Mouse (Mus musculus) liver, embryonic 14.5 days (tissue): ENCODE results near the gene Ccdc3. TPM values are rescaled to one million over a fixed set of nuclear protein-coding genes. Genes with fewer than 3 reads are reported as not detected.

ENCODE experiments used
- ATAC-seq: fragments of 200-750 bp; cut with Nextera tagmentation; 2 replicates; pipeline ENCODE4 v1.8.0; 2017; ENCODE audit warnings: moderate number of reproducible peaks, mild to moderate bottlenecking, moderate library complexity; ENCODE audit not compliant: insufficient read depth
- DNase-seq, 3 experiments: peaks; one replicate each; pipeline ENCODE4 v3.0.0-alpha.2; 2012 to 2013; ENCODE audit warnings: low read depth in 3 of 3, low spot score in 3 of 3
- H3K27ac ChIP-seq: fragments of 300-500 bp; sonication (generic); 2 replicates; pipeline ENCODE4 v1.5.1; 2014; ENCODE audit warnings: moderate library complexity, mild to moderate bottlenecking, control low read depth, inconsistent platforms
- H3K27me3 ChIP-seq: fragments of 300-500 bp; sonication (generic); 2 replicates; pipeline ENCODE4 v1.6.1; 2014; ENCODE audit warnings: mild to moderate bottlenecking, low read length, moderate library complexity; ENCODE audit not compliant: control insufficient read depth, insufficient read depth
- H3K36me3 ChIP-seq: fragments of 300-500 bp; sonication (generic); replicated peaks from 2 replicates; pipeline ENCODE4 v1.6.1; 2014; ENCODE audit warnings: low read depth; ENCODE audit not compliant: control insufficient read depth, insufficient read depth
- H3K4me1 ChIP-seq, 2 experiments: fragments of 200-500 bp in 1 of 2; fragments of 300-500 bp in 1 of 2; sonication (generic) in 1 of 2; replicated peaks; 2 replicates each; pipeline ENCODE4 v1.6.1; 2012 to 2014; ENCODE audit warnings: antibody characterized with exemption in 1 of 2, inconsistent platforms in 1 of 2, low read length in 1 of 2; ENCODE audit not compliant: control insufficient read depth in 2 of 2, insufficient read depth in 2 of 2
- H3K4me2 ChIP-seq: fragments of 300-500 bp; sonication (generic); 2 replicates; pipeline ENCODE4 v1.6.1; 2014; ENCODE audit warnings: low read depth, mild to moderate bottlenecking, control low read depth, moderate library complexity
- H3K4me3 ChIP-seq, 2 experiments: fragments of 200-500 bp in 1 of 2; fragments of 300-500 bp in 1 of 2; sonication (generic) in 1 of 2; 2 replicates each; pipeline ENCODE4 v1.5.1; 2012 to 2014; ENCODE audit warnings: low read depth in 2 of 2, low read length in 2 of 2, mild to moderate bottlenecking in 2 of 2, control low read depth in 1 of 2, inconsistent platforms in 1 of 2, moderate library complexity in 1 of 2; ENCODE audit not compliant: insufficient read depth in 1 of 2
- H3K9ac ChIP-seq: fragments of 300-500 bp; sonication (generic); replicated peaks from 2 replicates; pipeline ENCODE4 v1.6.1; 2014; ENCODE audit warnings: mild to moderate bottlenecking, control low read depth, moderate library complexity
- H3K9me3 ChIP-seq: fragments of 300-500 bp; sonication (generic); 2 replicates; pipeline ENCODE4 v1.6.1; 2016; ENCODE audit warnings: low read length, mixed read lengths; ENCODE audit not compliant: control insufficient read depth
- CTCF ChIP-seq: IDR thresholded peaks from 2 replicates; pipeline ENCODE4 v1.5.1; 2016; ENCODE audit warnings: antibody characterized with exemption, low read depth, control low read depth
- EP300 ChIP-seq: IDR thresholded peaks from 2 replicates; pipeline ENCODE4 v1.6.1; 2016; ENCODE audit warnings: antibody characterized with exemption, low read depth
- WGBS: fragments of 180-500 bp; shearing (Covaris S2); extraction: QIAGEN DNeasy Blood & Tissue Kit; methylation state at CpG from one replicate; pipeline ENCODE4 v1.1.7; 2014; ENCODE audit not compliant: insufficient replicate concordance; 5-methylcytosine and 5-hydroxymethylcytosine counted together
- polyA plus RNA-seq, 2 experiments: library from polyadenylated mRNA; depleted of rRNA in 1 of 2; stranded (reverse) in 1 of 2; unstranded in 1 of 2; fragments of >200 nt; fragmentation: Nextera tagmentation in 1 of 2; extraction: Ambion mirVana in 1 of 2; gene quantifications; 2 replicates each; pipeline versions ENCODE4 v1.2.1 to v1.2.3; 2012 to 2014

Gene Ccdc3
- polyA plus RNA-seq, 2 experiments = 2.7 to 3.0 TPM

GRCm38 (mm10) chr2:5219847-5220375 is 82.3 kb downstream of the Ccdc3 start:
- Histone ChIP-seq H3K4me1 (peaks cover 0 to 5% of the 10 kb centered on the region in 2 experiments; a peak in 2 of 4 replicates), H3K9me3 (no peaks in the 10 kb centered on the region), H3K9ac (no peak overlapping the region), H3K27ac (no peak overlapping the region), H3K4me2 (no peak overlapping the region), H3K4me3 (no peak overlapping the region), H3K27me3 (no peaks in the 10 kb centered on the region), H3K36me3 (no peaks in the 10 kb centered on the region)
- ATAC-seq = no peak
- DNase-seq = no peak
- TF ChIP-seq EP300 (no peak), CTCF (no peak)
- 52% methylated on average over 1 of the region's 1 CpGs for WGBS

GRCm38 (mm10) chr2:5222571-5222970 is 85.0 kb downstream of the Ccdc3 start:
- ATAC-seq (no peak), DNase-seq (no peak)
- TF ChIP-seq EP300 = no peak
- TF ChIP-seq CTCF = no peak
- H3K27ac ChIP-seq = no peak overlapping the region
- no peak overlapping the region for H3K4me3 ChIP-seq
- peaks cover 0 to 5% of the 10 kb centered on the region in 2 experiments; a peak in 2 of 4 replicates for H3K4me1 ChIP-seq
- WGBS = 41% methylated on average over 2 of the region's 2 CpGs
- no peak overlapping the region for H3K4me2 ChIP-seq
- no peaks in the 10 kb centered on the region for H3K36me3 ChIP-seq
- no peaks in the 10 kb centered on the region for H3K9me3 ChIP-seq
- no peaks in the 10 kb centered on the region for H3K27me3 ChIP-seq
- no peak overlapping the region for H3K9ac ChIP-seq

GRCm38 (mm10) chr2:5236846-5237482 is 99.4 kb downstream of the Ccdc3 start:
- no peak for ATAC-seq
- no peak overlapping the region for H3K4me2 ChIP-seq
- no peaks in the 10 kb centered on the region for H3K36me3 ChIP-seq
- H3K27me3 ChIP-seq = no peaks in the 10 kb centered on the region
- no peak for DNase-seq
- H3K9ac ChIP-seq = no peak overlapping the region
- H3K4me3 ChIP-seq = no peak overlapping the region
- H3K4me1 ChIP-seq = no peaks in the 10 kb centered on the region
- WGBS = 55% methylated on average over 3 of the region's 3 CpGs
- no peaks in the 10 kb centered on the region for H3K9me3 ChIP-seq
- H3K27ac ChIP-seq = no peak overlapping the region
- no peak for TF ChIP-seq EP300
- TF ChIP-seq CTCF = no peak

- no peaks in the 10 kb centered on the region for H3K36me3 ChIP-seq
- no peak overlapping the region for H3K4me3 ChIP-seq
- no peak overlapping the region for H3K27ac ChIP-seq
- no peak for ATAC-seq
- DNase-seq = no peak
- H3K9me3 ChIP-seq = no peaks in the 10 kb centered on the region
- no peaks in the 10 kb centered on the region for H3K4me1 ChIP-seq
- H3K9ac ChIP-seq = no peak overlapping the region
- H3K4me2 ChIP-seq = no peak overlapping the region
- no peaks in the 10 kb centered on the region for H3K27me3 ChIP-seq
- 62% methylated on average over 5 of the region's 5 CpGs for WGBS
- TF ChIP-seq CTCF (no peak), EP300 (no peak)
Observed at GRCm38 (mm10) chr2:5237870-5238269, 100.3 kb downstream of the Ccdc3 start.

GRCm38 (mm10) chr2:5239492-5239891 is 101.9 kb downstream of the Ccdc3 start:
- no peaks in the 10 kb centered on the region for H3K27me3 ChIP-seq
- ATAC-seq = no peak

More at GRCm38 (mm10) chr2:5239492-5239891, 101.9 kb downstream of the Ccdc3 start:
- no peak overlapping the region for H3K27ac ChIP-seq
- H3K36me3 ChIP-seq = no peaks in the 10 kb centered on the region
- H3K9ac ChIP-seq = no peak overlapping the region
- H3K4me3 ChIP-seq = no peak overlapping the region
- DNase-seq = no peak
- no peaks in the 10 kb centered on the region for H3K9me3 ChIP-seq
- no peak overlapping the region for H3K4me2 ChIP-seq
- 63% methylated on average over 4 of the region's 4 CpGs for WGBS
- no peak for TF ChIP-seq CTCF
- TF ChIP-seq EP300 = no peak
- H3K4me1 ChIP-seq = no peaks in the 10 kb centered on the region
